Mouse (Mus musculus): ENCODE data around the gene Abcg2.

The Abcg2 gene

DNA sequence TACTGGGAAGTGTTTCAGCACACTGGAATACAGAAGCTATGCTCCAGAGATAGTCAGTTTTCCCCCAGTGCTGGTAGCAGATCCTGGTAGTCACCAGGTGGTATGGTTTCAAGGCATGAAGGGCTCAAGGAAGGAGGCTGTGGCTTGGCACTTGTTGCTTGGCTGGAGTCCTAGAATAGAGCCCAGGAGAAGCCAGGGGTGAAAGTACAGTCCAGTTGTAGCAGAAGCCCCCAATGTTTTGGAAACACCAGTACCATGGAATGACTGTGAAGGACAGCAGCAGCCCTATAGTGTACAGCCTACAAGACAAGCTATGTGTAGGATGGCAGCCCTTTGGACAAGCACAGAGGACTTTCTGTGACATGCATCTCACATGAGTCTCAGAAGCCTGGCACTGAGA is 54.2 kb downstream of the Abcg2 start:
- peak in 1 of 2 experiments; percentile 12 for DNase-seq

DNA sequence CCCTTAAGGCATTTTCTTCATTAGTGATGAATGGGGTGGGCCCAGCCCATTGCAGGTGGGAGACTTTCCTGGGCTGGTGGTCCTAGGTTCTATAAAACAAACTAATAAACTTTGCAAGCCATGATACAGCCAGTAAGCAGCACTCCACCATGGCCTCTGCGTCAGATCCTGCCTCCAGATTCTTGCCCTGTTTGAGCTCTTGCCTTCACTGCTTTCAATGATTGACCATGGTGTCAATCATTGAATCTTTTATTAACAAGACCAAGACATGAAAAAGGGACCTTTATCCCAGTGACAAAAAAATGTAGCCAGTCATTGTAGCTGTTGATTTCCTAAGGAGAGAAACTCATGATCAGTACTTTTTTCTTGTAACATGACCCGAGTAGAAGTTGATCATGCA is 55.1 kb downstream of the Abcg2 start:
- peak; percentile 20 to 45 for DNase-seq

DNA sequence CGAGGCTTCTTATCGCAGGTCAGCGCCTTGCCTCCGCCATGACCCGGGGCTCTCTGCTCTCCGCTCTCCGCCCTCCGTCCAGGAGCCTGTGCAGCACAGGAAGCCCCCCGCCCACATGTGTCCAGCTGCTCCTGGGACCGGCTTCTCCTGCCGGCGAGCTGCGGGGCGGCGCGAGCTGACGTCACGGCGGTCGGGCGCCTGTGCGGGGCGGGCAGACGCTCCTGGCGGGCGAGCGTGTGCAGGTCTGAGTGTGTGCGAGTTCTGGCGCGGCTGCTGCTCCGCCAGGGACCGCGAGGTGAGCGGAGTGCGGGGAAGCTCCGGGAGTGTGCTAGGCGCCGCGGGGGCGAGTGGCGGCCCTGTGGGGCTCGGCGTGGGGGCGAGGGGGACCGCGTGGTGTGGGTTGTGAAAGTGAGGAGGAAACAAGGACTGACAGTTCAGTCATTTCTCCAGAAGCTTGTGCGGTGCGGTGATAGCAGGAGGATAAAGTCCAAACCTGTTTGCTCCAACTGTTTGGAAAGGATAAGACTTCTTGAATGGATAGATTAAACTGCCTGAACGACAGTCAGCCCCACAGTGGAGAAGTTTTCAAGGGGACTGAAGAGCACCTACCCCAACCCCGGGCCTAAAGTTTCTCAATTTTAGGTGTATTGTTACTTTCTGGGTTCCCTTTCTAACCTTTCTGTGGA is 56.2 kb downstream of the Abcg2 start:
- peak; percentile 84 to 91 for DNase-seq

GRCm38 (mm10) chr6:58641056-58641799 is 56.9 kb downstream of the Abcg2 start:
- DNase-seq: no peak

GRCm38 (mm10) chr6:58642191-58642590 is 57.9 kb downstream of the Abcg2 start:
- DNase-seq: no peak

- no peak for DNase-seq
Measured at GRCm38 (mm10) chr6:58644586-58644985, 60.3 kb downstream of the Abcg2 start.

DNA sequence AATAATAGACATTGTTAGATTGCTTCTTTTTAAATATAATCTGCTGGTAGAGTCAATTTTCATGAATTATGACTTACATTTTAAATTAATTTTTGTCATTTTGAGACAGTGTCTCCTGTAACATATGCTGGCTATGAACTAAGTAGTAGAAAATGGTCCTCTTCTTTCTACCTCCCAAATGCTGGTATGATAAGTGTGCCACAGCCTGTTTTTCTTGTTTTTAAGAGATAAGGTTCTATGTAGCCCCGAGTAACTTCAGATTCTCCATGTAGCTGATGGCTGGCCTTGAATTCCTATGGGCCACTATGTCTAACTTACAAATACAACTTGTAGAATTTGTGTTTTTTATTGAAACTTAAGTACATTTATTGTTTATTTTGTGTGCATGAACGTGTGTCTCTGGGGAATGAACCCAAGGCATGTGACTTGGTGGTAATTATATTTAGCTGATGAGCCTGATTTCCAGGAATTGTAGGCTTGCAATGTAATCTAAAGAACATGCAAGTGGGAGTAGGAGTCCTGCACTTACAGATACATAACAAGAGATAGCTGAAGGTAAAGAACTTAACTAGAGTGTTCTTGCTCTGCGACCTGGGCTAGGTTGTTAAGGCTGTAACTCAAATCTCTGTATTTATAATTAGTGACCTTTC is 63.9 kb downstream of the Abcg2 start:
- DNase-seq: no peak

DNA sequence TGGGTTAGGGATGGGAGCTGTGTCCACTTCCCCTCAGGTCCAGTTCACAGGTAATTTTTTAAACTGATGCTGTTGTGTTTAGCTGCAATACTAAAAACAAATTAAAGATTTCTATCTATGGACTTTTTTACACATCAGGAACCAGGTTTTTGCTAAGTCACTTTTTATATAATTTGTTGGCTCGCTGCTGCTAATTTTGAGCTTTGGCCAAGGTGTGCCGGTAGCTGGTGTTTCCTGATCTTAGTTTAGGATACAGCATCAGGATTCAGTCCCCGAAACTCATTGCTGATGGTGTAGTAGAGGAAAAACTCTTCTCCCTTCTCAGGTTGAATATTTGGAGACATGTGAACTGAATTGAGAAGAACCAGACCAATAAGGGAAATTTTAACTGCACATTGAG is 65.8 kb downstream of the Abcg2 start:
- DNase-seq: no peak

DNA sequence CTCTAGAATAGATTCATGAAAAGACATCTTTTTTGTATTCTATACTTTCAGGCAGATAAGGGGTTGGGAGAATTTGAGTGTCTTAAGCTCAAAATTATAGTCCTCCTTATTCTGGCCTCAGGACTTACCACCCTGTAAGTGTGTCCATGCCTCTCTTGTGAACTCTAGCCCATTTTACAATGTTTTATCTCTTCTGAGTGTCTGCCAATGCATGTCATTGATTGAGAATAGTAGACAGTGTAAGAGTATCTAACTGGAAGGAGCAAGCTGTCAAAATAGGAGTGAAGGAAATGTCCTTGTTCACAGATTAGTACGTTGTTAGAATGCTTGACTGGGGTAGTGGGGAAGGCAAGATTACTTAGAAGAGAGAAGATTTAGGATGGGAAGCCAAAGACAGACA is 66.7 kb downstream of the Abcg2 start:
- no peak for DNase-seq

DNA sequence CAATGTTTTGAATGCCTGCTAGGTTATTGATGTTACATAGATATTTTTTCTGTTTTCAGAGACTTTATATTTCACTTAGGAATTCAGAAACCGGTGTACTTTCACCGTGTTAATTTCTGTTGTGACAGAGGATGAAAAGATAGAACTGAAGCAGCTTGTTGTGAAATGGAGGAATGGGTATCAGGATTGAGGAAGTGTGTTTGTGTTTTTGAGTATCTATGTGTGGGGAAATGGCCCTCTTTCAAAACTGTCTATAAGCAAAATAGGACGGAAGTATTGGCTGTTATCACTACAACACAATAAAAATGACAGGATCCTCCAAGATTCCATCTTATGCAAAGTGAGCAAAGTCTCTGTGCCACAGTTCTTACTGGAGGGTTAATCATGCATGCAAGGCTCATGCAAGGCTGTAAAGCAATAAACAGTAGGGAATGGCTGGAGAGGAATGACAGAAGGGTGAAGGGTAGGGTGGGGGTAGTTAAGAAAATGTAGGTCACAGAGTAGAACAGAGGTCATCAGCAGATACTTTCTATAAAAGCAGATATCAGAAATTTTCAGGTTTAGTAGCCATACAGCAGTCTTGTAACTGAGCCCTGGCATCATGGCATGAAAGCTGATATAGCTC is 76.7 kb downstream of the Abcg2 start:
- DNase-seq: no peak

- DNase-seq: no peak
Measured at GRCm38 (mm10) chr6:58677802-58678201, 93.5 kb downstream of the Abcg2 start.

DNA sequence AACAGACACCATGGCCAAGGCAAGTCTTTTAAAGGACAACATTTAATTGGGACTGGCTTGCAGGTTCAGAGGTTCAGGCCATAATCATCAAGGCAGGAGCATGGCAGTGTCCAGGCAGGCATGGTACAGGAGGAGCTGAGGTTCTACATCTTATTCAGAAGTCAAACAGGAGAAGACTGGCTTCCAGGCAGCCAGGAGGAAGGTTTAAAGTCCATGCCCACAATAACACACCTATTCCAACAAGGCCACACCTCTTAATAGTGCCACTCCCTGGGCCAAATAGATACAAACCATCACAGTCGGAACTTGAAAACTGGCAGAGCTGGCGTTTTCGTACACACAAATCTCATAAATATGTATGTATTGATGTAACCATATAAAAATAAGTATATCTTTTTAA is 94.2 kb downstream of the Abcg2 start:
- DNase-seq: no peak

- peak; percentile 8 to 10 for DNase-seq
Measured at GRCm38 (mm10) chr6:58691584-58691983, 107.3 kb downstream of the Abcg2 start.

- DNase-seq: no peak
Measured at GRCm38 (mm10) chr6:58694257-58694656, 109.9 kb downstream of the Abcg2 start.

GRCm38 (mm10) chr6:58694765-58695164 is 110.4 kb downstream of the Abcg2 start:
- no peak for DNase-seq

GRCm38 (mm10) chr6:58710369-58710768 is 126.0 kb downstream of the Abcg2 start:
- no peak for DNase-seq

- DNase-seq: no peak
Measured at GRCm38 (mm10) chr6:58711909-58712308, 127.6 kb downstream of the Abcg2 start.

GRCm38 (mm10) chr6:58733851-58734250 is 149.5 kb downstream of the Abcg2 start:
- no peak for DNase-seq

DNA sequence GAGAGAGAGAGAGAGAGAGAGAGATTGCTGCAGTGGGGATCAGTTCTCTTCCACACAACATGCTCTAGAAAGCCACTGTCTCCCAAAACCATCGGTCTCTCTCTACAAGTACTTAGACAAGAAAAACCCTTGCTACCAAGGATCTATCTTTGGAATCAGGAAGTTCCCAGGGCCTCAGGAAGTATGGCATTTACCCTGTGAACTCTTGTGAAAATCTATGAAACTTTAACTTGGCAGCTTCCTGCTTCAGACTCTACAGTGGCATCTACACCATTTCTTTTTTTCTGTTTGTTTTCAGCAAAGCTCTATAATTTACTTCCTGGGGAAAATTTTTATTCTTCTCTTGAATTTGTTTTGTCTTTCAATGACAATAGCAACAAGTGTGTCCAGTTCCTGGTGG is 150.8 kb downstream of the Abcg2 start:
- peak in 1 of 2 experiments; percentile 2 for DNase-seq

All from kidney, postnatal 4 days (tissue).